Mouse (Mus musculus) embryonic facial prominence, embryonic 10.5 days (tissue): Measurements from ENCODE around the gene Cacna1s. TPM values are rescaled to one million over a fixed set of nuclear protein-coding genes. Genes with fewer than 3 reads are reported as not detected.

Experiments used
- DNase-seq: peaks from one replicate; pipeline ENCODE4 v3.0.0-alpha.2; 2017; ENCODE audit warnings: low spot score
- H3K27ac ChIP-seq: fragments of 300-500 bp; sonication (generic); replicated peaks from 2 replicates; pipeline ENCODE4 v1.5.1; 2016; ENCODE audit warnings: mild to moderate bottlenecking
- H3K27me3 ChIP-seq: fragments of 300-500 bp; sonication (generic); replicated peaks from 2 replicates; pipeline ENCODE4 v1.6.1; 2016; ENCODE audit warnings: low read depth, mild to moderate bottlenecking; ENCODE audit not compliant: poor library complexity, severe bottlenecking
- H3K36me3 ChIP-seq: fragments of 300-500 bp; sonication (generic); replicated peaks from 2 replicates; pipeline ENCODE4 v1.6.1; 2016; ENCODE audit warnings: mild to moderate bottlenecking, moderate library complexity
- H3K4me1 ChIP-seq: fragments of 300-500 bp; sonication (generic); 2 replicates; pipeline ENCODE4 v1.6.1; 2016
- H3K4me3 ChIP-seq: fragments of 300-500 bp; sonication (generic); 2 replicates; pipeline ENCODE4 v1.5.1; 2016; ENCODE audit warnings: mild to moderate bottlenecking, moderate library complexity
- H3K9me3 ChIP-seq: fragments of 300-500 bp; sonication (generic); 2 replicates; pipeline ENCODE4 v1.6.1; 2016; ENCODE audit warnings: mild to moderate bottlenecking
- WGBS: fragments of 180-500 bp; shearing (Covaris S2); methylation state at CpG from one replicate; pipeline ENCODE4 v1.1.7; 2016; 5-methylcytosine and 5-hydroxymethylcytosine counted together
- polyA plus RNA-seq: library from polyadenylated mRNA; unstranded; fragments of >200 nt; fragmentation: Nextera tagmentation; extraction: Ambion mirVana; gene quantifications from 2 replicates; pipeline ENCODE4 v1.2.1, GENCODE M21; 2016

Gene Cacna1s
- 0.06 and 0.16 TPM in 2 replicates for polyA plus RNA-seq

GRCm38 (mm10) chr1:136052547-136052946, at the start of gene Cacna1s:
Cacna1s (plus strand) TSS chr1:136052750.
- Histone ChIP-seq H3K9me3 (no peaks in the 10 kb centered on the region), H3K27me3 (peaks cover 80% of the 10 kb centered on the region), H3K36me3 (no peaks in the 10 kb centered on the region), H3K4me3 (no peak within 1 kb of the TSS), H3K4me1 (peaks cover 26% of the 10 kb centered on the region), H3K27ac (no peak within 1 kb of the TSS)
- no peak for DNase-seq
- WGBS: 24% methylated on average over 11 of the region's 11 CpGs

- Histone ChIP-seq H3K27me3 (peaks cover 34% of the 10 kb centered on the region), H3K4me1 (peaks cover 13% of the 10 kb centered on the region), H3K27ac (no peak within 1 kb of the TSS), H3K36me3 (no peaks in the 10 kb centered on the region), H3K4me3 (peak within 1 kb of the TSS; percentile 60), H3K9me3 (no peaks in the 10 kb centered on the region)
- no peak for DNase-seq
- WGBS: 79% methylated on average over 3 of the region's 3 CpGs
These were observed 46.2 kb upstream of the Cacna1s start, which contains the start of gene Igfn1 for GRCm38 (mm10) chr1:136006292-136006748. Igfn1 (minus strand) TSS chr1:136006342.

GRCm38 (mm10) chr1:136007211-136008158, 45.1 kb upstream of the Cacna1s start, which contains the start of gene Tmem9:
Tmem9 (plus strand) TSS chr1:136008150.
- Histone ChIP-seq H3K4me3 (peak within 1 kb of the TSS; percentile 60), H3K27ac (no peak within 1 kb of the TSS), H3K36me3 (no peaks in the 10 kb centered on the region), H3K9me3 (no peaks in the 10 kb centered on the region), H3K27me3 (peaks cover 34% of the 10 kb centered on the region), H3K4me1 (peaks cover 13% of the 10 kb centered on the region)
- 3% methylated on average over 37 of the region's 37 CpGs for WGBS
- DNase-seq: peak; percentile 82

- peaks cover 13% of the 10 kb centered on the region for H3K4me1 ChIP-seq
- no peaks in the 10 kb centered on the region for H3K9me3 ChIP-seq
- H3K36me3 ChIP-seq: no peaks in the 10 kb centered on the region
- 26% methylated on average over 8 of the region's 8 CpGs for WGBS
- peak overlapping the region; percentile 60 for H3K4me3 ChIP-seq
- no peak overlapping the region for H3K27ac ChIP-seq
- no peak for DNase-seq
- peaks cover 34% of the 10 kb centered on the region for H3K27me3 ChIP-seq
These were observed 44.4 kb upstream of the Cacna1s start for GRCm38 (mm10) chr1:136008159-136008533.

- Histone ChIP-seq H3K9me3 (no peaks in the 10 kb centered on the region), H3K27ac (no peak overlapping the region), H3K36me3 (no peaks in the 10 kb centered on the region), H3K4me1 (peaks cover 13% of the 10 kb centered on the region), H3K4me3 (no peak overlapping the region), H3K27me3 (peaks cover 25% of the 10 kb centered on the region)
- no peak for DNase-seq
- 84% methylated on average over 4 of the region's 4 CpGs for WGBS
These were observed 42.3 kb upstream of the Cacna1s start for GRCm38 (mm10) chr1:136010247-136010646.

GRCm38 (mm10) chr1:136013513-136013912, 39.0 kb upstream of the Cacna1s start:
- 81% methylated on average over 4 of the region's 4 CpGs for WGBS
- no peak for DNase-seq
- Histone ChIP-seq H3K27me3 (0 out of 2 replicates have a peak, but pooled peaks cover 5% of the 10 kb centered on the region), H3K36me3 (no peaks in the 10 kb centered on the region), H3K4me3 (no peak overlapping the region), H3K27ac (no peak overlapping the region), H3K9me3 (no peaks in the 10 kb centered on the region), H3K4me1 (peaks cover 9% of the 10 kb centered on the region)

GRCm38 (mm10) chr1:136014796-136015502, 37.6 kb upstream of the Cacna1s start:
- Histone ChIP-seq H3K4me3 (no peak overlapping the region), H3K27me3 (no peaks in the 10 kb centered on the region), H3K4me1 (peaks cover 20% of the 10 kb centered on the region), H3K36me3 (peaks cover 6% of the 10 kb centered on the region), H3K27ac (no peak overlapping the region), H3K9me3 (no peaks in the 10 kb centered on the region)
- no peak for DNase-seq
- 79% methylated on average over 2 of the region's 2 CpGs for WGBS

GRCm38 (mm10) chr1:136017307-136017706, 35.2 kb upstream of the Cacna1s start:
- Histone ChIP-seq H3K36me3 (peaks cover 29% of the 10 kb centered on the region), H3K27ac (peak overlapping the region; percentile 98), H3K4me3 (peak overlapping the region; percentile 94), H3K27me3 (no peaks in the 10 kb centered on the region), H3K9me3 (no peaks in the 10 kb centered on the region), H3K4me1 (peaks cover 20% of the 10 kb centered on the region)
- DNase-seq: peak; percentile 48
- WGBS: 64% methylated on average over 2 of the region's 2 CpGs

GRCm38 (mm10) chr1:136017907-136018313, 34.6 kb upstream of the Cacna1s start:
- Histone ChIP-seq H3K4me1 (peaks cover 20% of the 10 kb centered on the region), H3K27ac (peak overlapping the region; percentile 98), H3K36me3 (peaks cover 35% of the 10 kb centered on the region), H3K4me3 (peak overlapping the region; percentile 94), H3K9me3 (no peaks in the 10 kb centered on the region), H3K27me3 (no peaks in the 10 kb centered on the region)
- WGBS: 0% methylated on average over 22 of the region's 22 CpGs
- DNase-seq: peak; percentile 95

GRCm38 (mm10) chr1:136018390-136019189, 34.0 kb upstream of the Cacna1s start:
- Histone ChIP-seq H3K4me1 (peaks cover 20% of the 10 kb centered on the region), H3K4me3 (peak overlapping the region; percentile 94), H3K36me3 (peaks cover 41% of the 10 kb centered on the region), H3K27me3 (no peaks in the 10 kb centered on the region), H3K27ac (peak overlapping the region; percentile 98), H3K9me3 (no peaks in the 10 kb centered on the region)
- 8% methylated on average over 24 of the region's 24 CpGs for WGBS
- peak; percentile 74 for DNase-seq

GRCm38 (mm10) chr1:136030201-136030600, 22.3 kb upstream of the Cacna1s start:
- peaks cover 100% of the 10 kb centered on the region for H3K36me3 ChIP-seq
- 55% methylated on average over 7 of the region's 7 CpGs for WGBS
- no peak for DNase-seq
- no peak overlapping the region for H3K4me3 ChIP-seq
- H3K4me1 ChIP-seq: peaks cover 12% of the 10 kb centered on the region
- peak overlapping the region; percentile 44 for H3K27ac ChIP-seq
- H3K9me3 ChIP-seq: no peaks in the 10 kb centered on the region
- H3K27me3 ChIP-seq: no peaks in the 10 kb centered on the region

- Histone ChIP-seq H3K9me3 (no peaks in the 10 kb centered on the region), H3K36me3 (peaks cover 95% of the 10 kb centered on the region), H3K4me1 (peaks cover 12% of the 10 kb centered on the region), H3K27ac (no peak overlapping the region), H3K27me3 (no peaks in the 10 kb centered on the region), H3K4me3 (no peak overlapping the region)
- DNase-seq: no peak
- 80% methylated on average over 8 of the region's 8 CpGs for WGBS
These were observed 20.9 kb upstream of the Cacna1s start for GRCm38 (mm10) chr1:136031697-136032096.
